Mouse (Mus musculus): Measurements from ENCODE around the gene Srrm3.

Gene Srrm3

DNA sequence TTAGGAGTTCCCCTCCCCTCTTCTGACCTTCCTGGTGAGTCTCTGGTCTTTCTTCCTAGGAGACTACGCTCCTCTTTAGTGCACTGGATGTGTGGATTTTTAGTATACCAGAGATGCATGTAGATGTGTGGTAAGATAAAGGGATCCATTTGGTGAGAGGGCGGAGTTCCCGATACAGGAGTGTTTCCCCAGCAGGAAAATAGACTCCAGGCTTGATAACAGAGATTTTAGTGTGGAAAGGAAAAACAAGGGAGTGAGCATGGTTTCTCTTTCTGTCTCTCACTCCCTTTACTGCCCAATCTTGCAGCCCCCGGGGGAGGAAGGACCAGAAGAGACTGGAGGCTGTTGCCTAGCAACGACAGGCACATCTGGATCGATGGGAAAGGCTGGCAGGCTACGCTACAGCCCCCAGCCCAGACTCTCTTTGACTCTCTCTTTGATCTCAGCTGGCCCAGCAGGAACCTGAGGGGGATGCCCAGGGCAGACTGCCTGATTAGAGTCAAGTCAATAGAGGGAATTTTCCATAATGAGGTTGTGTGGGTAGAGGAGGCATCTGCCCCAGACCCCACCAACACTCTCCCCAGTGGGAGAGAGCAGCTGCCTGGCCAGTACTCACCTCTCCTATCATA is 15.7 kb downstream of the Srrm3 start:
- DNase-seq, result no peak

- DNase-seq, result no peak
Observed at GRCm38 (mm10) chr5:135824517-135824916, 17.8 kb downstream of the Srrm3 start.

GRCm38 (mm10) chr5:135826225-135826624 is 19.5 kb downstream of the Srrm3 start:
- DNase-seq, result no peak

DNA sequence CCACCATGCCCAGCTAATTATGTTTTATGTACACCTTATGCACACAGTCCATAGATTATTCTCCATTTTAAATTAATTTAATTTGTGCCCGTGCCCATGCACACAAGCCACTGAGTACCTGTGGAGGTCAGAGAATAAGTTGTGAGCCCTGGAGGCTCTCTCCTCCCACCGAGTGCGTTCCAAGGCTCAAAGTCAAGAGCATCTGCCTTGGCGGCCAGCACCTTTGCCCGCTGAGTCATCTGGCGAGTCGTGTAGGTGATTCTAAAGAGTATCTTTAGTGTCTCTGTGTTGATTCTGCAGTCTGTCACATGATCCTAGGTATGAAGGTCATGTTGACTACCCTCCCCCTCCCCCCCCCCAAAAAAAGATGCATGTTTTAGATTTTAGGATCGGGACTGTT is 22.7 kb downstream of the Srrm3 start:
- no peak for DNase-seq

DNA sequence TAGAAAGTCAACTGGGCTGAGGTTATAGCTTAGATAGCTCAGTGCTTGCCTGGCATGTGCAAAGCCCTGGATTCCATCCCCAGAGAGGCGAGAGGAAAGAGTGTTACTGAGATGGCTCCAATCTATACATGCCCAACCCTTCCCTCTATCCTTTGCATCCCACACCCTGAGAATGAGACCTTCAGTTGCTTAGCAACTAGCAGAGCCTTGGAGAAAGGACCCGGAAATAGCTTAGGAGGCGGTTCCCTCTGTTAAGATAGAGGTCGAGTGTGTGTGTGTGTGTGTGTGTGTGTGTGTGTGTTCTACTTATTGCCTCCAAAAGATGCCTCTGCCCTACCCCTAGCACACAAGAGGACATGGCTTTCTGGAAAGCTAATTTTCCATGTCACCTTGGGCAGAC is 26.0 kb downstream of the Srrm3 start:
- no peak for DNase-seq

DNA sequence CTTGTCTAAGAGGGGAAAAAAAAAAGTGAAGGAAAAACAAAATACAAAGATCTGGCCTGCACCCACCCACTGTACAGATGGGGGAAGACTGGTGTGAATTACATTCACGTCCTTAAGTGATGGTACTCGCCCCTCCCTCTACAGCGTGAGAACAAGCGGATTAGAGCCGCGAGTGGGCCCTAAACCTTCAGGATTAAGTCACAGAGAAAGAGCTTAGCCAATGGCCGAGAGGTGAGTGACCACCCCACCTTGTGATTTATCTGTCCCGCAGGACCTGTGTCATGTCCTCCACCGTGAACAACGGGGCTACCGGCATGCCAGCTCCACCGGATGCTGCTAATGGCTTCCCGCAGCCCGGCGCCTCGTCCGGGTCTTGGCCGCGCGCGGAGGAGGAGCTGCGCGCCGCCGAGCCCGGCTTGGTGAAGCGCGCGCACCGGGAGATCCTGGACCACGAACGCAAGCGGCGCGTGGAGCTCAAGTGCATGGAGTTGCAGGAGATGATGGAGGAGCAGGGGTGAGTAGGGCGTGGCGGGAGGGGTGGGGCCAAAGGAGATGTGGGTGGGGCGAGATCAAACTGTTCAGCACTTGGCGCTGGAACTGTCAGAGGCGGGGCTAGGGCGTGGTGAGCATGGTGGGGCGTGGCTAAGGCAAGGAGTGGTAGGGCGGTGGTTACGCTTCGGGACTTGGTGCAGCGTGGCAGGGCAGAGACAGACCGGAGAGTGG is 28.2 kb downstream of the Srrm3 start:
- peak; percentile 73 to 86 for DNase-seq

DNA sequence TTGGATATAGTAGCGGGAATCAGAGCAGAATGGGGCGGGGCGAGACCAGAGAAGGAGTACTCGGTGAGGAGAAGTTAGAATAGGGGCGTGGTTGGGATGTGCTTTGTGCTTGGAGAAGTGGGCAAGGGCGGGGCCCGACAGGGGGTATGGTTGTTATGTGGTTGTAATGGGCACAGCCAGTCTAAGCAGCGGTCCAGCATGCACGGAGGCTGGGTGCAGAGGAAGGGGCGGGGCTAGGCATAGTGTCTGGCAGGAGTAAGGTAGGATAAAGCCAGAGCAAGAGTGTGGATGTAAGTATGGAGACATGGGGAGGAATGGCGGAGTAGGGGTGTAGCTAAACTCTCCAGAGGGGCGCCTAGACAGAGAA is 28.8 kb downstream of the Srrm3 start:
- no peak for DNase-seq

GRCm38 (mm10) chr5:135835981-135836380 is 29.3 kb downstream of the Srrm3 start:
- peak; percentile 54 to 71 for DNase-seq

DNA sequence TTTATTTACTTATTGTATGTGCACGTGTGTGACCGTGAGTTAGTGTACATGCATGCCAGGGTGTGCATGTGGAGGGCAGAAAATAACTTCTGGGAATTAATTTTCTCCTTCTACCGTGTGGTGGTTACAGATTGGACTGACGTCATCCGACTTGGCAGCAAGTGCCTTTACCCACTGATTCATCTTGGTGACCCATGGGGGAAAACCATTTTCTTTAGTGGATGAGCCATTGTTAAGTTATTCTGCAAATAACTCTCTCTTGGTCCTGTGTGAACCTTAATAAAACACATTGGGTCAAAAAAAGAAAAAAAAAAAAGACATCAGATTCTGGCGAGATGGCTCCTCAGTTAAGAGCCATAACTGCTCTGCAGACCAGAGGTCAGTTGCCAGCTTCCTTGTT is 35.0 kb downstream of the Srrm3 start:
- DNase-seq, result no peak

GRCm38 (mm10) chr5:135843418-135843817 is 36.7 kb downstream of the Srrm3 start:
- no peak for DNase-seq

DNA sequence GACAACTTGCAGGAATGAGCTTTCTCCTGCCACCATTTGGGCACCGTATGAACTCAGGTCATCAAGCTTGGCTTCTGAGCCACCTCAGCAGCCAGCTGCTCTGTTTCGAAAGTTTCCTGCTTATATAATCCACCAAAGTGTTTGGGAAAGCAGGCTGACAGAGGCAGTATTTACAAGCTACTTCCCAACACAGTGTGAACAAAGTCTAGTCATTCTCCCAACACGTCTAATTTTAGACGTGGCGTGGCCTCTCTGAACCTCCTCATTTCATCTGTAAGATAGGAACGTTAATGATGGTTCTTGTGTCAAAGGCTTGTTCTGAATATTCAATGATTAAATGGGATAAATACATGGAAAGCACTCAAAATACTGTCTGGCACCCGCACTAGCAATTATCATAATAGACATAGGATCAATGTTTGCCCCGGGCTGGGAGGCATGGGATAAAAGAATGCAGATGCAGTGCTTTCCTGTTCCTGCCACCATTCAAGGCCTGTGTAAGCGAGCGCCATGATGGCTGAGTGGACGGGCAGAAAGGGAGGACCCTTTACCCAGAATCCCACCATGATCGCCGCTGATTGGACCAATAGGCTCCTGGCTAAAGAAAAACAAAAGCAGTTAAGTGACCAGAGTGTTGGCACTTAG is 39.1 kb downstream of the Srrm3 start:
- DNase-seq, result no peak

GRCm38 (mm10) chr5:135847460-135847859 is 40.8 kb downstream of the Srrm3 start:
- peak in 1 of 2 experiments; percentile 42 for DNase-seq

- no peak for DNase-seq
Observed at GRCm38 (mm10) chr5:135847881-135848280, 41.2 kb downstream of the Srrm3 start.

DNA sequence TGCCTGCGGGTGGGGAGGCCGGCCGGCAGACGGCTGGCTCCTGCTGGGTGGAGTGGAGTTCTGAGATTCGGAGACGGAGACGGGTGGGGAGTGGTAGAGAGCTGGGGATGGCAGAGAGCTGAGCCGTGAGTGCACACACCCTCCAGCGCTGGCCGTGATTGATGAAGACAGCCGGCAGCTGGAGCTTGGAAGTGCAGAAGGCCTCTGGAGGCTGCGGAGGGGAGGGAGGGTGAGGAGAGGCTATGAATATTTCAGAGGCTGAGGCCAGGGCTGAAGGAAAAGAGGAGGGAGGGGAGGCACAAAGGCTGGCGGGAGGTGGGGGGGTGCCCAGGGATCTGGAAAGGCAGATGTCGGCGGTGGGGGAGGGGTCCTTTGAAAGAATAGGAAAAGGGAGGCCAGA is 44.3 kb downstream of the Srrm3 start:
- peak in 1 of 2 experiments; percentile 47 for DNase-seq

- DNase-seq, result no peak
Observed at GRCm38 (mm10) chr5:135851481-135851880, 44.8 kb downstream of the Srrm3 start.

DNA sequence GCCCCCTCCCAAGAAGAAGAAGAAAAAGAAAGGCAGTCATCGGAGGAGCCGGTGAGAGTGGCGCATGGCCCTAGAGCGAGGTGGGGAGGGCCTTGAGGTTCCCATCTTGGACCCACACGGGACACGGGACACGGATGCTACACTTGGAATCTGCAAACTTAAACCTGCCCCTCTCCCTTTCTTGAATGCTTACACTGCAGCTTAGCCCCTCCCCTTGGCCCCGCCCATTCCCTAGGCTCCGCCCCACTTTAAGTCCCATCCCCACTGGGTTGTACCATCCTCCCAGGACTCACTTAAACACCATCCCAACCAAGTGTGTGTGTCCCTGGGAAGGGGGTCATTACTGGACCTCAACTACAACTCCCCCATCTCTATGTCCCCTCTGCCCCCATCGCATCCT is 45.7 kb downstream of the Srrm3 start:
- DNase-seq, result peak in 1 of 2 experiments; percentile 41

DNA sequence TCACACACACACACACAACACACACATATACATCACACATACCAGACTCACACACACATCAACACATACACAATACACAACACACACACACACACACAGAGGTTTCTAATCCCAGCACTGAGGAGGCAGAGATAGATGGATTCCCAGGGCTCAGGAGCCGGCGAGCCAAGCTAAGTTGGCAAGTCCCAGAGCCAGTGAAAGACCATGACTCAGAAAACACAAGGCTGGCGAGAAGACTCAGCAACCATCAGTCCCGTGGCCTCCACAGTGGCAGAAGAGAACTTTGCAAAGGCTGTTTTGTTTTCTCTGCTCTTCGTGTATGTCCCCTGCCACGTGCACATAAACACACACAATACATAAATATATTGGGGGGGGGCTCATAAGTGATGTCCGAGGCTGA is 47.0 kb downstream of the Srrm3 start:
- DNase-seq, result no peak

GRCm38 (mm10) chr5:135855156-135855555 is 48.5 kb downstream of the Srrm3 start:
- peak; percentile 86 to 93 for DNase-seq

DNA sequence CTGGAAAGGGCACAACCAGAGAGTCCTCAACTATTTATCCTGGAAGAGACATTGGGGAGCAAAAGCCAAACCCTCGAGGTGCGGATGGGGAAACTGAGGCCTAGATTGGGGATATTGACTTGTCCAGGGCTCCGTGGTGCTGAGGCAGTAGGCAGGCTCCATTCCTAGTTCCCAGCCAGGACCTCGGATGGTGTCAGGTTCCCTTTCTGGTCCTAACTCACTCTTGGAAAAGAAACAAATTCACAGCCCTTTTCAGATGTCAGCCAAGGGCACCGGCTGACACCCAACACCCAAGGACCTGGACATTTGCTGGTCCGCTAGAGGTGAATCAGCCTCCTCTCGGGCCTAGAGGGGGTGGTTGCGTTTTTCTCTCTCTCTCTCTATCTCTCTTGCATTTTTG is 60.0 kb downstream of the Srrm3 start:
- no peak for DNase-seq

- peak in 1 of 2 experiments; percentile 56 for DNase-seq
Observed at GRCm38 (mm10) chr5:135867637-135868593, 61.2 kb downstream of the Srrm3 start.

DNA sequence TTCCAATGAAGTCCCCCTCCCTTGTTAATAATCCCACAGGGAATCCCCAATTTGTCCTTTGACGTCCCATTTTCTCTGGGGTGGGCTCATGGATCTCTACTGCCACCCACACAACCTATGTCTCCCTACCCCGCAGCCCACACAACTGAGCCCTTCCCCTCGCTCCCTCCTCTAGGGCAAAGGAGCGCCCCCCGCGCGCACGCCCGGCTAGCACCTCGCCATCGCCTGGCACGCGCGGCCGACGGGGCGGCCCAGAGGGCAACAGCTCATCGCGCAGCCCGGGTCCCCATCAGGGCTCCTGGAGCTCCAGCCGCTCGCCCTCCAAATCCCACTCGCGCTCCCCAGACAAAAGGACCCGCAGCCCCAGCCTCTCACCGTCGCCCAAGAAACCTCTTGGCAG is 62.0 kb downstream of the Srrm3 start:
- peak in 1 of 2 experiments; percentile 33 for DNase-seq

DNA sequence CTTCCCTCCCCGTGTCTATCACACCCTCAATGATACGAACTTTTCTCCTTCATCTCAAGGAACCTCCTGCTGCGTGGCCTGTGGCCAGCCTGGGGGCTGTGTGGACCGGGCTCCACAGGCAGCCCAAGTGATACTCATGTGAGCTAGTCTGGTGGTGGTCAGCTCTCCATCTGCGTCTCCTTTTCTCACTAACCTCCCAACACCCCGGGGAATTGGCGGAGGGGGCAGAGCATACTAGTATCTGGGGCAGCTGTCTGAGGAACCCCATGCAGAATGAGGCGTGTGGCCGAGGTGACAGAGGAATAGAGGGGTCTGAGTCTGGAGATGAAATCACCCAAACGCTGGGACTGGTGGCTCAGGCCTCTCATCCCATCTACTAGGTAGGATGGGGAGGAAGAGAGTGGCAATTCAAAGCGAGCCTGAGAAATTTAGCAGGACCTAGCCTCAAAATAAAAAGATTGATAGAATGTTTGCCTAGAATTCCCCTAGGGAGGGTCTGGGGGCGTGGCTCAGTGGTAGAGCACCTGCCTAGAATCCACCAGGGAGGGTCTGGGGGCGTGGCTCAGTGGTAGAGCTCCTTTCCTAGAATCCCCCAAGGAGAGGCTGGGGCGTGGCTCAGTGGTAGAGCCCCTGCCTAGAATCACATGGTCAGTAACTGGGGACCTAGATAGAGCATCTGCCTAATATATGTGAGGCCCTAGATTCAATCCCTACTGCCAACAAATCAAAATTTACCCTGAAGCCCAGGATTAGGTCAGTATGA is 63.2 kb downstream of the Srrm3 start:
- DNase-seq, result no peak

Data from cerebellum, postnatal 25 days (tissue).